Mouse (Mus musculus) ES-Bruce4 (cell line): ENCODE data around the gene Pak4.

Experiments
- EP300 ChIP-seq: IDR thresholded peaks from 2 replicates; pipeline ENCODE4 v1.6.1; 2011; ENCODE audit warnings: low read depth, low read length; ENCODE audit not compliant: insufficient read depth
- POLR2A ChIP-seq: IDR thresholded peaks from one replicate; pipeline ENCODE4 v1.8.1; 2011; ENCODE audit warnings: low read length; ENCODE audit not compliant: insufficient read depth

- TF ChIP-seq POLR2A (no peak), EP300 (no peak)
These were observed 33.1 kb upstream of the Pak4 start, which contains the start of gene Acp7 for GRCm38 (mm10) chr7:28631073-28631472.
